Mouse (Mus musculus) CD4-positive, CD25-positive, alpha-beta regulatory T cell, adult 2 months (primary cell): ENCODE results near the gene Krtap19-3.

Experiments
- DNase-seq: peaks from one replicate; pipeline ENCODE4 v3.0.0-alpha.2; 2012; ENCODE audit warnings: low read depth, low spot score

The Krtap19-3 gene

GRCm38 (mm10) chr16:88877938-88878337 lies at the start of gene Krtap19-3:
Gene Krtap19-3 (minus strand): TSS chr16:88878038.
- DNase-seq: no peak

GRCm38 (mm10) chr16:88896357-88896756 lies 18.5 kb upstream of the Krtap19-3 start, which contains the start of gene Krtap19-5:
Gene Krtap19-5 (minus strand): TSS chr16:88896457.
- DNase-seq: no peak

GRCm38 (mm10) chr16:88886870-88887269 lies 9.0 kb upstream of the Krtap19-3 start:
- DNase-seq: no peak

- DNase-seq: no peak
Observed at GRCm38 (mm10) chr16:88884989-88885388, 7.2 kb upstream of the Krtap19-3 start, which contains the start of gene Krtap19-4. Gene Krtap19-4 (minus strand): TSS chr16:88885089.

- DNase-seq: no peak
Observed at GRCm38 (mm10) chr16:88874169-88874568, 3.7 kb downstream of the Krtap19-3 start, which contains the start of gene Krtap19-2. Gene Krtap19-2 (minus strand): TSS chr16:88874269.

- DNase-seq: no peak
Observed at GRCm38 (mm10) chr16:88869311-88869710, 8.5 kb downstream of the Krtap19-3 start, which contains the start of gene Krtap19-1. Gene Krtap19-1 (minus strand): TSS chr16:88869411.

GRCm38 (mm10) chr16:88864887-88865407 lies 12.9 kb downstream of the Krtap19-3 start:
- no peak for DNase-seq

GRCm38 (mm10) chr16:88851450-88851849 lies 26.4 kb downstream of the Krtap19-3 start:
- peak; percentile 31 for DNase-seq

GRCm38 (mm10) chr16:88848558-88848957 lies 29.3 kb downstream of the Krtap19-3 start:
- DNase-seq: no peak

- no peak for DNase-seq
Observed at GRCm38 (mm10) chr16:88847363-88847762, 30.5 kb downstream of the Krtap19-3 start.
